10 mouse cellular contexts compared by ENCODE assay signal in genomic region chr2:13275874-13276273, GRCm38 (mm10). TPM values are rescaled to one million over a fixed set of nuclear protein-coding genes. Genes with fewer than 3 reads are reported as not detected.
A peak's percentile ranks its signal among the peaks of the same experiment; 100 is the strongest.
DNase-seq lines count a peak whose midpoint lies in the region; TF ChIP-seq lines count a peak whose summit lies in the region.
"Had no signal": no experiment of that assay in that cellular context is flagged by ENCODE, and none has a peak within 500 bp of the region (broad histone marks: within the 10 kb centered on the region; RNA-seq: fewer than 3 reads in every experiment).

No protein-coding gene starts in this region.

- peak; percentile 13 for DNase-seq in adrenal gland, postnatal 14 days
- DNase-seq in adrenal gland, postnatal 10 days = no peak
- DNase-seq in layer of hippocampus, adult 2 months (ENCODE audit: low spot score in 2 of 2) = no peak
- DNase-seq in layer of hippocampus, postnatal 36 days = no peak
- no peak for DNase-seq in CH12.LX (ENCODE audit: extremely low read depth)
- peak; percentile 33 for DNase-seq in limb, embryonic 10.5 days (ENCODE audit: low spot score)
- no peak for DNase-seq in cerebellum, adult 18-20 months
- no peak for DNase-seq in cerebellum, adult 11-12 months
- DNase-seq: cerebellum, adult 9-10 months had no signal

- peaks cover 0 to 18% of the 10 kb centered on the region in 2 experiments; a peak in 3 of 4 replicates for H3K4me1 ChIP-seq in CH12.LX (ENCODE audit: control insufficient read depth in 1 of 2, insufficient read depth in 2 of 2)
- peaks cover 6% of the 10 kb centered on the region for H3K4me1 ChIP-seq in limb, embryonic 10.5 days

- no peak overlapping the region for H3K4me3 ChIP-seq in layer of hippocampus, adult 2 months
- no peak overlapping the region for H3K4me3 ChIP-seq in CH12.LX (replicated peaks in 1 of 3; ENCODE audit: low read depth in 2 of 3, low read length in 2 of 3, poor library complexity in 1 of 3)
- no peak overlapping the region for H3K4me3 ChIP-seq in limb, embryonic 10.5 days
- H3K4me3 ChIP-seq: neural tube, embryonic 13.5 days had no signal

- no peaks in the 10 kb centered on the region for H3K27me3 ChIP-seq in CH12.LX (replicated peaks)
- no peaks in the 10 kb centered on the region for H3K27me3 ChIP-seq in limb, embryonic 10.5 days (ENCODE audit: low read depth, poor library complexity, severe bottlenecking)
- H3K27me3 ChIP-seq: neural tube, embryonic 13.5 days had no signal

- TF ChIP-seq RAD21 in CH12.LX (IDR thresholded peaks at IDR 0.05; ENCODE audit: low read depth, low read length) = no peak

- H3K9me3 ChIP-seq in CH12.LX (replicated peaks; ENCODE audit: low read length) = no peaks in the 10 kb centered on the region
- no peaks in the 10 kb centered on the region for H3K9me3 ChIP-seq in limb, embryonic 10.5 days (replicated peaks)
- H3K9me3 ChIP-seq: neural tube, embryonic 13.5 days had no signal

- 62% methylated on average over 7 of the region's 7 CpGs for WGBS in limb, embryonic 10.5 days

- no peak overlapping the region for H3K4me2 ChIP-seq in CH12.LX (ENCODE audit: insufficient read depth, low read depth, poor library complexity, severe bottlenecking)
- H3K4me2 ChIP-seq: neural tube, embryonic 13.5 days had no signal

- TF ChIP-seq CTCF in layer of hippocampus, adult 2 months (conservative IDR thresholded peaks at IDR 0.05) = peak; percentile 59
- TF ChIP-seq CTCF in CH12.LX (conservative IDR thresholded peaks at IDR 0.05 in 1 of 2, IDR thresholded peaks at IDR 0.05 in 1 of 2; ENCODE audit: low read depth in 2 of 2, low read length in 2 of 2) = peak; percentile 23 to 45; a peak in 2 of 4 replicates

- no peak overlapping the region for H3K9ac ChIP-seq in CH12.LX (ENCODE audit: insufficient read depth, low read depth)
- H3K9ac ChIP-seq: neural tube, embryonic 13.5 days had no signal

- H3K36me3 ChIP-seq in CH12.LX (replicated peaks in 1 of 2; ENCODE audit: control insufficient read depth in 1 of 2, insufficient read depth in 1 of 2, low read length in 1 of 2) = peaks cover 0 to 3% of the 10 kb centered on the region in 2 experiments
- H3K36me3 ChIP-seq in limb, embryonic 10.5 days = no peaks in the 10 kb centered on the region
- H3K36me3 ChIP-seq: neural tube, embryonic 13.5 days had no signal

- no peak overlapping the region for H3K27ac ChIP-seq in layer of hippocampus, adult 2 months
- H3K27ac ChIP-seq in CH12.LX (ENCODE audit: insufficient read depth, low read depth) = no peak overlapping the region
- no peak overlapping the region for H3K27ac ChIP-seq in limb, embryonic 10.5 days
- H3K27ac ChIP-seq: neural tube, embryonic 13.5 days had no signal

- TF ChIP-seq EP300 in CH12.LX (IDR thresholded peaks at IDR 0.05; ENCODE audit: low read length) = no peak

- dilution Hi-C loops in CH12.LX (cut with MboI; ENCODE audit: extremely low pct_ligation_motif_present, extremely low pct_unique_long_range_greater_than_20kb, low sequenced_read_pairs) = no loop called here

- H3K79me2 ChIP-seq in CH12.LX (replicated peaks; ENCODE audit: control insufficient read depth, extremely low read depth, insufficient read depth, poor library complexity, severe bottlenecking) = no peaks in the 10 kb centered on the region

- TF ChIP-seq POLR2A in CH12.LX (IDR thresholded peaks at IDR 0.05; ENCODE audit: low read depth, low read length) = no peak

- in situ Hi-C loops in CH12.LX (cut with MboI; ENCODE audit: low pct_ligation_motif_present, low pct_unique_long_range_greater_than_20kb, low sequenced_read_pairs) = loop anchor here (25.0 kb wide), 1 partner anchor 511 kb away; the partner anchor contains the start of gene St8sia6

TF ChIP-seq in CH12.LX, 34 proteins besides CTCF, POLR2A, EP300 and RAD21:
- TF ChIP-seq ZC3H11A (IDR thresholded peaks at IDR 0.05; ENCODE audit: low read depth, low read length) (no peak), NELFE (IDR thresholded peaks at IDR 0.05; ENCODE audit: low read depth, low read length) (no peak), JUN (IDR thresholded peaks at IDR 0.05; ENCODE audit: insufficient read depth, low read depth, low read length) (no peak), MYC (IDR thresholded peaks at IDR 0.05; ENCODE audit: low read depth, low read length) (no peak), ZMIZ1 (IDR thresholded peaks at IDR 0.05; ENCODE audit: low read depth, low read length) (no peak), ZNF384 (IDR thresholded peaks at IDR 0.05; ENCODE audit: low read depth, low read length) (no peak), MAX (IDR thresholded peaks at IDR 0.05; ENCODE audit: low read length) (no peak), ELF1 (IDR thresholded peaks at IDR 0.05; ENCODE audit: low read depth, low read length) (no peak), ZKSCAN1 (IDR thresholded peaks at IDR 0.05; ENCODE audit: borderline replicate concordance, low read depth, low read length) (no peak), USF2 (conservative IDR thresholded peaks at IDR 0.05; ENCODE audit: low read depth, low read length) (no peak), GABPA (IDR thresholded peaks at IDR 0.05; ENCODE audit: insufficient replicate concordance, low read depth, low read length) (no peak), MXI1 (IDR thresholded peaks at IDR 0.05; ENCODE audit: low read depth, low read length) (no peak), ETS1 (conservative IDR thresholded peaks at IDR 0.05; ENCODE audit: low read depth, low read length) (no peak), BHLHE40 (IDR thresholded peaks at IDR 0.05; ENCODE audit: low read depth, low read length) (no peak), SMC3 (IDR thresholded peaks at IDR 0.05; ENCODE audit: low read depth, low read length) (no peak), MEF2A (IDR thresholded peaks at IDR 0.05; ENCODE audit: borderline replicate concordance, low read depth, low read length) (no peak), TBP (conservative IDR thresholded peaks at IDR 0.05; ENCODE audit: low read depth, low read length) (no peak), PAX5 (IDR thresholded peaks at IDR 0.05; ENCODE audit: low read length) (no peak), CHD2 (IDR thresholded peaks at IDR 0.05; ENCODE audit: low read length) (no peak), HCFC1 (IDR thresholded peaks at IDR 0.05; ENCODE audit: low read depth, low read length) (no peak)

RNA-seq across cellular contexts. Expression of gene Rsu1, which starts 4.7 kb away (rescaled TPM):
- total RNA-seq in adrenal gland, postnatal 14 days (2021) = 70.3 and 84.0 TPM in 2 replicates
- total RNA-seq in adrenal gland, postnatal 10 days (2021) = 10 to 100 TPM; 69.7 to 79.9 TPM
- total RNA-seq in layer of hippocampus, adult 2 months (2021) = 10 to 100 TPM; 36.2 to 36.5 TPM
- 10 to 100 TPM; 35.3 to 37.8 TPM for total RNA-seq in layer of hippocampus, postnatal 36 days (2021)
- 29.5 and 33.0 TPM in 2 replicates for total RNA-seq in CH12.LX (2012; rRNA removed)
- 86.3 and 86.4 TPM in 2 replicates for total RNA-seq in CH12.LX (2014; rRNA removed)
- 102 and 108 TPM in 2 replicates for polyA plus RNA-seq in CH12.LX (2012; ENCODE audit: insufficient read length, low read depth)
- 67.9 and 79.1 TPM in 2 replicates for polyA plus RNA-seq in limb, embryonic 10.5 days (2016; fragmentation: Nextera tagmentation; extraction: Ambion mirVana)

Comparison
In these comparisons a context has a peak if more than half of its experiments do, and no peak if none do; other contexts are left out.
1. DNase-seq: peak in adrenal gland, postnatal 14 days (single experiment) and limb, embryonic 10.5 days (single experiment); none in adrenal gland, postnatal 10 days (single experiment), layer of hippocampus, adult 2 months (0 of 2), layer of hippocampus, postnatal 36 days (0 of 2), CH12.LX (single experiment), cerebellum, adult 18-20 months (0 of 2) and cerebellum, adult 11-12 months (single experiment).